Mouse (Mus musculus): Measurements from ENCODE around the gene Tmem251. TPM values are rescaled to one million over a fixed set of nuclear protein-coding genes. Genes with fewer than 3 reads are reported as not detected.

The Tmem251 gene
- polyA plus RNA-seq, 1 experiment from 2014 or later = 13.2 TPM

DNA sequence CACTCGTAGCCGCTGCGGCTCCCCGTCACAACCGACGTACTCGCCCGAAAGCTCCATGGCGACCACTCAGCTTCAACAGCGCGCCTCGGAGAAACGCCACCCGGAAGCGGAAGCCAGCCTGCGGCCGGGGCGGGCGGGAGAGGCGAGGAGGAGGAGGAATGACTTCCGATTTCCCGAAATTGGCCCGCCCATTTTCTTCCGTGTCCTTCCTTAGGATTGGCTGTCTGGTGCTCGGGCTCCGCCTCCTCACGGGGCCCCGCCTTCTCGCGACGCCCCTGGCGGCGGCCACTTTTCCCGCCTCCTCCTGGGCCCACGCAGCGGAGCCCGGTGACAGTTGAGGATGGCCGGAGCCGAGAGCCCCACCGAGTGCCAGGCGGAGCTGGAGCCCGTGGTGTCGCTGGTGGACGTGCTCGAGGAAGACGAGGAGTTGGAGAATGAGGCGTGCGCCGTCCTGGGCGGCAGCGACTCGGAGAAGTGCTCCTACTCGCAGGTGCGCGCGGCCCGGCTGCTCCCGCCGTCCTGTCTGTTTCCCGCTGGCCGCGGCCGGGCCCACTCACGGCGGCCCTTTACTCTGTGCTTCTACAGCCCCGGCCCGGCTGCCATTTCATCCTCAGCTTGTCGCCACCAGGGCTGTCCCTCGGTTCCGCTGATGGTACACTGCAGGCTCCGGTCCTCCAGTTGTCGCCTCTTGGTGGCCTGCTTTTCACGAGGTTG, 14.3 kb downstream of the Tmem251 start, which contains the start of the genes Gm28051, Gon7 and Ubr7:
Gene Gm28051 (minus strand): TSS at position 77 of the 714 bp plus-strand sequence.
Gene Gon7 (minus strand): TSS at position 115 of the 714 bp plus-strand sequence.
Gene Ubr7 (plus strand): TSS at position 279 of the 714 bp plus-strand sequence.
- H3K9ac ChIP-seq (replicated peaks; ENCODE audit: low read length) = peak within 1 kb of the TSS; percentile 74
- H3K4me1 ChIP-seq (ENCODE audit: control insufficient read depth, insufficient read depth, low read length) = peaks cover 19% of the 10 kb centered on the region
- peaks cover 13% of the 10 kb centered on the region for H3K36me3 ChIP-seq (ENCODE audit: control insufficient read depth, insufficient read depth, low read length)
- no peaks in the 10 kb centered on the region for H3K27me3 ChIP-seq (ENCODE audit: control insufficient read depth, insufficient read depth, low read length)
- peak within 1 kb of the TSS; percentile 94 for H3K4me2 ChIP-seq (ENCODE audit: low read length)
- ATAC-seq (ENCODE audit: low FRiP score, low TSS enrichment) (peak; percentile 97), DNase-seq (peak; percentile 98)
- H3K4me3 ChIP-seq (replicated peaks; ENCODE audit: low read depth, low read length) = peak within 1 kb of the TSS; percentile 72
- under 1% methylated on average over 71 of the region's 73 CpGs for WGBS
- no peaks in the 10 kb centered on the region for H3K9me3 ChIP-seq (ENCODE audit: control insufficient read depth, low read length)
- peak within 1 kb of the TSS; percentile 83 for H3K27ac ChIP-seq (replicated peaks; ENCODE audit: low read depth, low read length)

DNA sequence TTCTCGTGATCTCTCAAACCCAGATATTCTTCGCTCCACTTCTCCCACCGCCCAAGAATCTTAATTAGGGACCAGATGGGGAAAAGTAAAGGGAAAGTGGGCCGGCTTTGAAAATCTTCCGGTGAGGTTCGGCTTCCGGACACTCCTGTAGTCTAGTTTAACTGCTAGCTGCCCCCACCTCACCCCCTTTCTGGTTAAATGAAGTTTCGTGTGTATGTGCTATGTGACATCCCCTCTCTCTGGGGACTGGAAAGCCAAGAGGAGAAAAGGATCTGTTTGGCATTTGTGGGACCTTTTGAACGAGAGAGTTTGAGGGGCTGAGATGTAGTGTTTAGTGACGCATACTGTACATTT, 14.8 kb downstream of the Tmem251 start, which contains the start of gene Gm20604:
Gene Gm20604 (minus strand): TSS at position 270 of the 354 bp plus-strand sequence.
- Histone ChIP-seq H3K9me3 (ENCODE audit: control insufficient read depth, low read length) (no peaks in the 10 kb centered on the region), H3K4me1 (ENCODE audit: control insufficient read depth, insufficient read depth, low read length) (peaks cover 19% of the 10 kb centered on the region), H3K27ac (replicated peaks; ENCODE audit: low read depth, low read length) (peak within 1 kb of the TSS; percentile 83), H3K27me3 (ENCODE audit: control insufficient read depth, insufficient read depth, low read length) (no peaks in the 10 kb centered on the region), H3K36me3 (ENCODE audit: control insufficient read depth, insufficient read depth, low read length) (peaks cover 13% of the 10 kb centered on the region), H3K4me2 (ENCODE audit: low read length) (peak within 1 kb of the TSS; percentile 94), H3K4me3 (replicated peaks; ENCODE audit: low read depth, low read length) (peak within 1 kb of the TSS; percentile 72), H3K9ac (replicated peaks; ENCODE audit: low read length) (peak within 1 kb of the TSS; percentile 74)
- ATAC-seq (ENCODE audit: low FRiP score, low TSS enrichment) (no peak), DNase-seq (no peak)
- WGBS = under 1% methylated on average over 10 of the region's 10 CpGs

DNA sequence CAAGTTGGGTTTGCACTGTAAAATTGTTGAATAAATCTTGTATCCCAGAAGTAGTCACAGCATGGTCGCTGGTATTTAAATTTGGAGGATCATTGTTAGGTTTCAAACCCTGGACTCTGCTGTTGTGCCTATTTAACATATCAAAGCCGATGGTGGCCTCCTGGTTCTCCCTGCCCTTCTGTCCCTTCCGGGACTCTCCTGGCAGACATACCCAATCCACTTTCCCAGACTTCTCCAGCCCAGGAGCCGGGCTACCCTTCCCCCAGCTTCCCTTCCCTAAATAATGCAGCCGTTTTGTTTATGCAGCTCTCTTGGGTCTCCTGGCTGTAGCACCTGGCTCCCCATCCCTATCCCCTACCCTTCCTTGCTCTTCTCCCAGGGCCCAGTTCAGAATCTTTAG, 15.4 kb downstream of the Tmem251 start:
- Histone ChIP-seq H3K36me3 (ENCODE audit: control insufficient read depth, insufficient read depth, low read length) (peaks cover 13% of the 10 kb centered on the region), H3K4me1 (ENCODE audit: control insufficient read depth, insufficient read depth, low read length) (peaks cover 19% of the 10 kb centered on the region), H3K27ac (replicated peaks; ENCODE audit: low read depth, low read length) (no peak overlapping the region), H3K27me3 (ENCODE audit: control insufficient read depth, insufficient read depth, low read length) (no peaks in the 10 kb centered on the region), H3K9ac (replicated peaks; ENCODE audit: low read length) (peak overlapping the region; percentile 74; the same call in 1 of the 2 replicates), H3K4me3 (replicated peaks; ENCODE audit: low read depth, low read length) (peak overlapping the region; percentile 72), H3K9me3 (ENCODE audit: control insufficient read depth, low read length) (no peaks in the 10 kb centered on the region), H3K4me2 (ENCODE audit: low read length) (peak overlapping the region; percentile 94)
- ATAC-seq (ENCODE audit: low FRiP score, low TSS enrichment) = no peak
- no peak for DNase-seq
- WGBS = under 1% methylated on average over 5 of the region's 5 CpGs

GRCm38 (mm10) chr12:102761668-102762067, 18.1 kb downstream of the Tmem251 start:
- 94% methylated on average over 3 of the region's 3 CpGs for WGBS
- H3K27me3 ChIP-seq (ENCODE audit: control insufficient read depth, insufficient read depth, low read length) = no peaks in the 10 kb centered on the region
- H3K9me3 ChIP-seq (ENCODE audit: control insufficient read depth, low read length) = no peaks in the 10 kb centered on the region
- peaks cover 11% of the 10 kb centered on the region for H3K4me1 ChIP-seq (ENCODE audit: control insufficient read depth, insufficient read depth, low read length)
- H3K4me2 ChIP-seq (ENCODE audit: low read length) = no peak overlapping the region
- DNase-seq = no peak
- no peak overlapping the region for H3K9ac ChIP-seq (replicated peaks; ENCODE audit: low read length)
- no peak for ATAC-seq (ENCODE audit: low FRiP score, low TSS enrichment)
- no peak overlapping the region for H3K27ac ChIP-seq (replicated peaks; ENCODE audit: low read depth, low read length)
- no peak overlapping the region for H3K4me3 ChIP-seq (replicated peaks; ENCODE audit: low read depth, low read length)
- peaks cover 34% of the 10 kb centered on the region for H3K36me3 ChIP-seq (ENCODE audit: control insufficient read depth, insufficient read depth, low read length)

GRCm38 (mm10) chr12:102763696-102764095, 20.1 kb downstream of the Tmem251 start:
- no peak for DNase-seq
- no peak overlapping the region for H3K4me2 ChIP-seq (ENCODE audit: low read length)
- H3K4me3 ChIP-seq (replicated peaks; ENCODE audit: low read depth, low read length) = no peak overlapping the region
- no peak overlapping the region for H3K9ac ChIP-seq (replicated peaks; ENCODE audit: low read length)
- H3K4me1 ChIP-seq (ENCODE audit: control insufficient read depth, insufficient read depth, low read length) = peaks cover 5% of the 10 kb centered on the region
- no peak overlapping the region for H3K27ac ChIP-seq (replicated peaks; ENCODE audit: low read depth, low read length)
- H3K9me3 ChIP-seq (ENCODE audit: control insufficient read depth, low read length) = no peaks in the 10 kb centered on the region
- H3K36me3 ChIP-seq (ENCODE audit: control insufficient read depth, insufficient read depth, low read length) = peaks cover 54% of the 10 kb centered on the region
- no peak for ATAC-seq (ENCODE audit: low FRiP score, low TSS enrichment)
- H3K27me3 ChIP-seq (ENCODE audit: control insufficient read depth, insufficient read depth, low read length) = no peaks in the 10 kb centered on the region

DNA sequence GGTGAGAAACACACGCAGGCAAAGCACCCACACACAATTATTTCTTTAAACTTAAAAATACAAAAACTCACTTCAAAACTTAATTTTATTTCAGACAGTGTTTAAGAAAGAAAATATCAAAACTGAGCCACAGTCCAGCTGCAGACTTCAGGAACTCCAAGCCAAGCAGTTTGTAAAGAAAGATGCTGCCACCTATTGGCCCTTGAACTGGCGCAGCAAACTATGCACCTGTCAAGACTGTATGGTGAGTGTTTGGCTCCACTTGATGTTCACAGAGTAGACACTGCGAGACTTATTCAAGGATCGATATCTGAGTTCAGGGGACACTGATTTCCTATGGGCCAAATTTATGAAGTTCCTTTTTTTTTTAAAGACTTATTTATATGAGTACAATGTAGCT, 25.4 kb downstream of the Tmem251 start:
- no peak for ATAC-seq (ENCODE audit: low FRiP score, low TSS enrichment)
- no peaks in the 10 kb centered on the region for H3K9me3 ChIP-seq (ENCODE audit: control insufficient read depth, low read length)
- H3K4me2 ChIP-seq (ENCODE audit: low read length) = no peak overlapping the region
- no peak overlapping the region for H3K4me3 ChIP-seq (replicated peaks; ENCODE audit: low read depth, low read length)
- peaks cover 90% of the 10 kb centered on the region for H3K36me3 ChIP-seq (ENCODE audit: control insufficient read depth, insufficient read depth, low read length)
- DNase-seq = peak; percentile 27
- H3K27ac ChIP-seq (replicated peaks; ENCODE audit: low read depth, low read length) = no peak overlapping the region
- H3K27me3 ChIP-seq (ENCODE audit: control insufficient read depth, insufficient read depth, low read length) = no peaks in the 10 kb centered on the region
- WGBS = 95% methylated on average over 4 of the region's 4 CpGs
- no peaks in the 10 kb centered on the region for H3K4me1 ChIP-seq (ENCODE audit: control insufficient read depth, insufficient read depth, low read length)
- no peak overlapping the region for H3K9ac ChIP-seq (replicated peaks; ENCODE audit: low read length)

GRCm38 (mm10) chr12:102771601-102772000, 28.0 kb downstream of the Tmem251 start:
- no peaks in the 10 kb centered on the region for H3K27me3 ChIP-seq (ENCODE audit: control insufficient read depth, insufficient read depth, low read length)
- H3K9ac ChIP-seq (replicated peaks; ENCODE audit: low read length) = no peak overlapping the region
- H3K36me3 ChIP-seq (ENCODE audit: control insufficient read depth, insufficient read depth, low read length) = peaks cover 88% of the 10 kb centered on the region

DNA sequence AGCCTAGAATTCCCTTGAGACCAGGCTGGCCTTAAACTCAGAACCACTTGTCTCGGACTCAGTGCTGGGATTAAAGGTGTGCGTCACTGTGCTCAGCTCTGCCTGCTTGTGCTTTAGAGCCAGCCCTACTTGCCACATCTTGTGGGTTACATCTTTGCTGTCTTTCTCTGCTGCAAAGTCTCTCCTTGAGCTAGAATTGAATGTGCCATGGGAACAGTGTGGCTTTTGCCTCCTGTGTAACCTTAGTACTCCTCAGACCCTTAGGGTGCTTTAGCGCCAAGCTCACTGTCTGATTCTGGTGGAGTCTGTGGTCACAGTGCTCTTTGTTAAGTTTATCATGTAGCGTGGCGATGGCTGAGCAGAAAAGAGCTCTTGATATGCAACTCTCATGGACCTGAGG, 29.1 kb downstream of the Tmem251 start:
- no peaks in the 10 kb centered on the region for H3K9me3 ChIP-seq (ENCODE audit: control insufficient read depth, low read length)
- H3K36me3 ChIP-seq (ENCODE audit: control insufficient read depth, insufficient read depth, low read length) = peaks cover 86% of the 10 kb centered on the region
- no peak overlapping the region for H3K4me2 ChIP-seq (ENCODE audit: low read length)
- DNase-seq = no peak
- 97% methylated on average over 5 of the region's 5 CpGs for WGBS
- H3K9ac ChIP-seq (replicated peaks; ENCODE audit: low read length) = no peak overlapping the region
- no peaks in the 10 kb centered on the region for H3K27me3 ChIP-seq (ENCODE audit: control insufficient read depth, insufficient read depth, low read length)
- no peak overlapping the region for H3K4me3 ChIP-seq (replicated peaks; ENCODE audit: low read depth, low read length)
- no peaks in the 10 kb centered on the region for H3K4me1 ChIP-seq (ENCODE audit: control insufficient read depth, insufficient read depth, low read length)
- no peak for ATAC-seq (ENCODE audit: low FRiP score, low TSS enrichment)
- H3K27ac ChIP-seq (replicated peaks; ENCODE audit: low read depth, low read length) = no peak overlapping the region

More at GRCm38 (mm10) chr12:102771601-102772000, 28.0 kb downstream of the Tmem251 start:
- H3K4me2 ChIP-seq (ENCODE audit: low read length) = no peak overlapping the region
- H3K9me3 ChIP-seq (ENCODE audit: control insufficient read depth, low read length) = no peaks in the 10 kb centered on the region
- no peaks in the 10 kb centered on the region for H3K4me1 ChIP-seq (ENCODE audit: control insufficient read depth, insufficient read depth, low read length)
- no peak for ATAC-seq (ENCODE audit: low FRiP score, low TSS enrichment)
- H3K4me3 ChIP-seq (replicated peaks; ENCODE audit: low read depth, low read length) = no peak overlapping the region
- no peak overlapping the region for H3K27ac ChIP-seq (replicated peaks; ENCODE audit: low read depth, low read length)
- DNase-seq = no peak
- WGBS = 95% methylated on average over 8 of the region's 8 CpGs

DNA sequence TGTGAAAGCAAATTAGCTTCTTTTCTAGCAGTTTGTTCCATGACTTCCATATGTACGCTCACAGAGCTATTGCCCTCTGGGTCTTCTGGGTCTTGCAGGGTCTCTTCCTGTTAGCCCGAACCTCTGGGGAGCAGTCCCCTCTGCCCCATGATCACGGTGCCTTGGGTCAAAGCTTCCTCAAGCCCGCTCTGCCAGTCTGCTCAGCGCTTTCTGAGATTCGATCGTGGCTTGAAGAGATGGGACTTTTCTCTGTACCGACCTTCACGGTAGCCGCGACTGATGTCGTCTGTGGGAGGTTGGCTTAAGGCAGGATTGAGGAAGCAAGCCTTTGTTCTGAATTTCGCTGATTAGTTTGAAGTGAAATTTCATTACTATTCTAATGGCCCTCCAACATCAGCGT, 32.5 kb downstream of the Tmem251 start:
- 88% methylated on average over 14 of the region's 14 CpGs for WGBS
- Histone ChIP-seq H3K4me3 (replicated peaks; ENCODE audit: low read depth, low read length) (no peak overlapping the region), H3K9ac (replicated peaks; ENCODE audit: low read length) (no peak overlapping the region), H3K4me2 (ENCODE audit: low read length) (no peak overlapping the region), H3K36me3 (ENCODE audit: control insufficient read depth, insufficient read depth, low read length) (peaks cover 65% of the 10 kb centered on the region), H3K27ac (replicated peaks; ENCODE audit: low read depth, low read length) (no peak overlapping the region), H3K9me3 (ENCODE audit: control insufficient read depth, low read length) (no peaks in the 10 kb centered on the region), H3K27me3 (ENCODE audit: control insufficient read depth, insufficient read depth, low read length) (no peaks in the 10 kb centered on the region), H3K4me1 (ENCODE audit: control insufficient read depth, insufficient read depth, low read length) (no peaks in the 10 kb centered on the region)
- DNase-seq (no peak), ATAC-seq (ENCODE audit: low FRiP score, low TSS enrichment) (no peak)

All from midbrain, embryonic 14.5 days (tissue).